Mouse (Mus musculus): ENCODE data around the gene Adh1.

DNA sequence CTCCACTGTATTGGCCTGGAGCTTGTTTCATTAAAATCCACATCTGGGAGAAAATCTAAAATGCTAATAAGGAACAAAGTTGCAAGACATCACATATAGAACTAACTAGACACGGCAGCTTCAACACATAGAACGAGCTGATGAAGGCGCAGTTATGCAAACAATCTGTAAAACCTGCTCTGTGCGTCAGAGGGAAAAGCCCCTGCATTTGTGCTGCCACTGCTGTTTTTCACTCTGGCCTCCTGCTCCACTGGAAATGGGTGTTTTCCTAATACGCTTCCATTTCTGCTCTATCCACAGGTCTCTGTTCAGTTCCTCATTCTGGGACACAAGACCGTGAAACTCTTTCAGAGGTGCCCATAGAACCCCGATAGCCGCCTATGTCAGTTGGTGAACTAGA is 73.1 kb downstream of the Adh1 start:
- no peak for TF ChIP-seq MAX (IDR thresholded peaks at IDR 0.05; ENCODE audit: low read depth)
- TF ChIP-seq POLR2A (IDR thresholded peaks at IDR 0.05; ENCODE audit: insufficient read length, low read depth) = no peak
- TF ChIP-seq E2F4 (IDR thresholded peaks at IDR 0.05; ENCODE audit: insufficient read depth) = no peak

All from myocyte (in vitro differentiated cells).